Mouse (Mus musculus) heart, embryonic 11.5 days (tissue): ENCODE data around the gene Abhd4. TPM values are rescaled to one million over a fixed set of nuclear protein-coding genes. Genes with fewer than 3 reads are reported as not detected.
A peak's percentile ranks its signal among the peaks of the same experiment; 100 is the strongest.

Experiments used
- ATAC-seq: fragments of 200-750 bp; cut with Nextera tagmentation; replicated peaks from 2 replicates; pipeline ENCODE4 v1.8.0; 2017; ENCODE audit warnings: moderate library complexity; ENCODE audit not compliant: insufficient number of reproducible peaks, low FRiP score, low TSS enrichment
- H3K27ac ChIP-seq: fragments of 300-500 bp; sonication (generic); 2 replicates; pipeline ENCODE4 v1.5.1; 2014; ENCODE audit warnings: mild to moderate bottlenecking, low read depth, low read length
- H3K27me3 ChIP-seq: fragments of 300-500 bp; sonication (generic); 2 replicates; pipeline ENCODE4 v1.6.1; 2014; ENCODE audit warnings: mild to moderate bottlenecking, low read length, mixed read lengths; ENCODE audit not compliant: control insufficient read depth, insufficient read depth
- H3K36me3 ChIP-seq: fragments of 300-500 bp; sonication (generic); 2 replicates; pipeline ENCODE4 v1.6.1; 2014; ENCODE audit warnings: mild to moderate bottlenecking, low read length, moderate library complexity, mixed read lengths; ENCODE audit not compliant: control insufficient read depth, insufficient read depth
- H3K4me1 ChIP-seq: fragments of 300-500 bp; sonication (generic); 2 replicates; pipeline ENCODE4 v1.6.1; 2014; ENCODE audit warnings: low read length; ENCODE audit not compliant: control insufficient read depth, insufficient read depth
- H3K4me2 ChIP-seq: fragments of 300-500 bp; sonication (generic); 2 replicates; pipeline ENCODE4 v1.6.1; 2014; ENCODE audit warnings: mild to moderate bottlenecking, moderate library complexity
- H3K4me3 ChIP-seq: fragments of 300-500 bp; sonication (generic); 2 replicates; pipeline ENCODE4 v1.5.1; 2014; ENCODE audit warnings: low read depth, low read length
- H3K9ac ChIP-seq: fragments of 300-500 bp; sonication (generic); 2 replicates; pipeline ENCODE4 v1.6.1; 2014; ENCODE audit warnings: mild to moderate bottlenecking, low read depth, low read length, moderate library complexity
- H3K9me3 ChIP-seq: fragments of 300-500 bp; sonication (generic); replicated peaks from 2 replicates; pipeline ENCODE4 v1.6.1; 2016; ENCODE audit warnings: low read length; ENCODE audit not compliant: control insufficient read depth
- WGBS: fragments of 180-500 bp; shearing (Covaris S2); extraction: QIAGEN DNeasy Blood & Tissue Kit; methylation state at CpG from one replicate; pipeline ENCODE4 v1.1.7; 2014; ENCODE audit not compliant: insufficient replicate concordance; 5-methylcytosine and 5-hydroxymethylcytosine counted together
- polyA plus RNA-seq: library from polyadenylated mRNA; unstranded; fragments of >200 nt; fragmentation: Nextera tagmentation; extraction: Ambion mirVana; gene quantifications from 2 replicates; pipeline ENCODE4 v1.2.1, GENCODE M21; 2014

Abhd4 gene
- polyA plus RNA-seq = 97.3 and 99.3 TPM in 2 replicates

DNA sequence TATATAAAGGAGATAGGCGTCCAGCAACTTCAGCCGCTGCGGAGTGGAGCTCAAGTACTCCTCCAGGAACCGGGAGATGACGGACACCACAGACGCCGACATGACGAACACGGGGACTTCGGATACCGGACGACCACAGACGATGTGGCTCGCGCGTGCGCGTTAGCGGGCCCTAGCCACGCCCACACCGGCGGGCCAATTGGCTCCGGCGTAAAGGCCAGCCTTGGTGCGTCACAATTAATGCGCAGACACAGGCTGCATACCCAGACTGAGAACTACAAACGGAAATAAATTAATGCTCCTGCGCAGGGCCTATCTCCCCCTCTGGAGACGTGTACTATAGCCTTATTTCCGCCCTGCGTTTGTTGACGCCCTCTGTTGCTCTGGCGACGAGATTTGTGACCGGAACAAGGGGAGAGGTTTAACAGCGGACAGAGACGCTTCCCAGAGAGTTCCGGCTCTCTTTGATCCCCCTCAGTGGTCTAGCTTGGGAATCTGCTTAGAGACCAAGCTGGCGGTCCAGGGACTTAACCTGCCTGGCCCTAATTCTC lies at the start of gene Abhd4, which contains the start of gene Dad1:
Gene Abhd4 (plus strand): TSS at position 448 of the 551 bp plus-strand sequence.
Gene Dad1 (minus strand): TSS at position 364 of the 551 bp plus-strand sequence.
- Histone ChIP-seq H3K4me3 (peak within 1 kb of the TSS; percentile 69), H3K9ac (peak within 1 kb of the TSS; percentile 82), H3K4me1 (peaks cover 31% of the 10 kb centered on the region), H3K27ac (peak within 1 kb of the TSS; percentile 83), H3K36me3 (no peaks in the 10 kb centered on the region), H3K9me3 (no peaks in the 10 kb centered on the region), H3K27me3 (no peaks in the 10 kb centered on the region), H3K4me2 (peak within 1 kb of the TSS; percentile 71)
- ATAC-seq = peak; percentile 96
- under 1% methylated on average over 39 of the region's 39 CpGs for WGBS

DNA sequence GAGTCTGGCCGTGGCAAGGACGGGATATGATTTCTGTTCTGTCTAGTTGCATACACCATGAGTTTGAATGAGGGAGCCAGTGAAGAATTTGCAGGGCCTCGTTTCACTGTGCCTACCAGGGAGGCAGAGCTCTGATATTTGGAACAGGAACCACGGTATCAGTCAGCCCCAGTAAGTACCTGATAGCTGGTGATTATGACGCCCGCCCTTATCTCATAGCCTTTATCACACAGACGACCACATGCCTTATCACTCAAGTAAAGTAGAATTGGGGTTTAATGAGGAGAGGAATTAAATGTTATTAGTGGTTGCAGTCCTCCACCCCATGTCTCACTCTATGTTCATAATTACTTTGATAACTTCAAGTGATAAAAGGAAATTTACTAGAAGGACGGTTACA lies 49.7 kb upstream of the Abhd4 start:
- Histone ChIP-seq H3K4me1 (peaks cover 31% of the 10 kb centered on the region), H3K27ac (no peak overlapping the region), H3K9ac (no peak overlapping the region), H3K4me3 (no peak overlapping the region), H3K4me2 (no peak overlapping the region), H3K27me3 (no peaks in the 10 kb centered on the region), H3K9me3 (no peaks in the 10 kb centered on the region), H3K36me3 (no peaks in the 10 kb centered on the region)
- no peak for ATAC-seq
- WGBS = 24% methylated on average over 8 of the region's 8 CpGs

DNA sequence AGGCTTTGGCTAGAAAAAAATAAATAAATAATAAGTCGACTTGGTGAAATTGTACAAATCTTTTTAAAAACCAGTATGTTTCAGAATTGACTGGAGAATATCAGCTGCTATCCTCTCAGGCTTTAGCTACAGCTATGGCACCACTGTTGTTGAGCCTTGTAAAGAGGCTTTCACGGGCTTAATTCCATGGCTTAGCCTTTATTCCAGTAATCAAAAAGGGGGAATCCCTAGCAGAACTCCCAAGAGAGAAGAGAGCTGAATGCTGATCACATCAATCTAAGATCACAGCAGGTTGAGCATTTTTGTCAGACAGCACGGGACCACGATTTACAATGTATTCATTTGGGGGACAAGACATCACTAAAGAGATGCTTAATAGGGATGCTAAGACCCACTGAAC lies 49.2 kb upstream of the Abhd4 start:
- H3K9ac ChIP-seq = no peak overlapping the region
- ATAC-seq = no peak
- H3K4me3 ChIP-seq = no peak overlapping the region
- peaks cover 31% of the 10 kb centered on the region for H3K4me1 ChIP-seq
- no peaks in the 10 kb centered on the region for H3K36me3 ChIP-seq
- no peaks in the 10 kb centered on the region for H3K27me3 ChIP-seq
- H3K4me2 ChIP-seq = no peak overlapping the region
- WGBS = 63% methylated on average over 4 of the region's 4 CpGs
- no peaks in the 10 kb centered on the region for H3K9me3 ChIP-seq
- H3K27ac ChIP-seq = no peak overlapping the region; the same call in 1 of the 2 replicates

DNA sequence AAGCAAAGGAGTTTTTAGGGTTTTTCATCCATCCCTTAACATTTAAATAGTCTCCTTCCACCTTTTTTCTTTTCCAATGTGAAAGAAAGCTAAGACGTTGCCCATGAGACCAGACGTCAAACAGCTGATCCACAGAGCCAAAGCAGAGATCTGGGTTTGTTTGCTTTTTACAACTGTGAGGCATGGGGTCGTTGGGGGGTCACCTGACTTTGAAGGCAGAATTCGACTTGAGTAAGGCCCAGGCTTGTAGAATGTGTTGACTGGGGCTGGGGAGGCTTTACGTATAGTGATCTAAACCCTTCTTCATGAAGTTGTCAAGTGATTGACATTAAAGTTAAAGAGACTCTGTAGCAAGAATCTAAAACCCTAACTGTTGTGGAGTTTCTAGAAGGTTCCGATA lies 48.1 kb upstream of the Abhd4 start:
- Histone ChIP-seq H3K9ac (no peak overlapping the region), H3K9me3 (no peaks in the 10 kb centered on the region), H3K27ac (no peak overlapping the region), H3K4me3 (no peak overlapping the region), H3K27me3 (no peaks in the 10 kb centered on the region), H3K36me3 (no peaks in the 10 kb centered on the region), H3K4me2 (no peak overlapping the region), H3K4me1 (peaks cover 29% of the 10 kb centered on the region)
- no peak for ATAC-seq
- WGBS = 39% methylated on average over 6 of the region's 6 CpGs

DNA sequence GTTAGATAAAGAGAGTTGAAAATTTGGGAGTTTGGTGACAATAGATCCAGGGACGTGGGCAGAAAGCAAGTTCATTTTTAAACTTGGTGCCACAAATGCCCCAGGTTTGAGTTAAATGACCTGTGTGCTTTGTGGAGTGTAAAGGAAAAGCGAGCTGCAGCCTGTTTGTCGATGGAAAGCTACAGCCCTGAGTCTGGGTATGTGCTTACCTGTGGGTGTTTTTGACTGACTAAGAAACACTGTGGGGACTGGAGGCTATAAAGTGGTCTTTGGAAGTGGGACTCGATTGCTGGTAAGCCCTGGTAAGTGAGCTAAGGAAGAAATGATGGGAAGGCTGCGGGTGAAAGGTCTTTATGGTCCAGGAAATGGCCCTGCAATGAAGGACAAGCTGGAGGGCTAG lies 47.7 kb upstream of the Abhd4 start:
- no peaks in the 10 kb centered on the region for H3K27me3 ChIP-seq
- H3K4me2 ChIP-seq = no peak overlapping the region
- H3K4me1 ChIP-seq = peaks cover 29% of the 10 kb centered on the region
- no peak overlapping the region for H3K4me3 ChIP-seq
- WGBS = 76% methylated on average over 5 of the region's 5 CpGs
- no peaks in the 10 kb centered on the region for H3K36me3 ChIP-seq
- no peak overlapping the region for H3K9ac ChIP-seq
- no peaks in the 10 kb centered on the region for H3K9me3 ChIP-seq
- no peak for ATAC-seq
- H3K27ac ChIP-seq = no peak overlapping the region

DNA sequence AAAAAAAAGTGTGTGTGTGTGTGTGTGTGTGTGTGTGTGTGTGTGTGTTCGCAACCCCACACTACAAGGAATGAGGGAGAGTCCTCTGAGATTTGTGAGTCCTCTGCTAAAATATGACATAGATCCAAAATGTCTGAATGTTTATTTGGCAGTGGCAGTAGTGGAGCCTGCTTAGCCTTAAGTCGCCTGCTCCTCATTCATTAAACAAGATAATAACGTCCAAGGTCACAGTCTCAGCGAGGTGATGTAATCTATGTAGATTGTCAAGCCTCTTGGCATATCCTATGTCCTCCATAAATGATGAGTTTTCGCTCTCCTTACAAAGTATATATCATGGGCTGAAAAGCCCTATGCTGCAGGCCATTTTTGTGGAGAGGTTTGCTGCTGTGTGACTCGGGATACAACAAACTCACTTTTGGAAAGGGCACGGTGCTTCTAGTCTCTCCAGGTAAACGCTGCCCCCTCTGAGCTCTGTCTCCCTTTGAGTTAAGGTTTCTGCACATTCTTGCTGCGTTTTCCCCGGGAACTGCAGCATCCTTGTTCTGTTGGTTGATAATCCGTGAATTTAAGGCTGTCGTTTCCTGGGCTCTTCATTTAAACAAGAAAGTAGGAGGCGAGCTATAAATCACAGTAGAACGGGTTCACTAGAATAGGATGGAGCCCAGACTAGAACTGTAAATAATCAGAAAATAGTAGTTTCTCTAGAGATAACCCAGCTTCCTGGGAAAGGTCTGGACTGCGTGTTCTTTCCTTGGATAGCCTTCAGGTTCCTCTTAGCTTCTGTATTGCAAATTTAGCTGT lies 47.0 kb upstream of the Abhd4 start:
- H3K4me1 ChIP-seq = peaks cover 29% of the 10 kb centered on the region
- no peak for ATAC-seq
- H3K9me3 ChIP-seq = no peaks in the 10 kb centered on the region
- no peak overlapping the region; the same call in 1 of the 2 replicates for H3K27ac ChIP-seq
- no peaks in the 10 kb centered on the region for H3K36me3 ChIP-seq
- WGBS = 48% methylated on average over 15 of the region's 15 CpGs
- H3K27me3 ChIP-seq = no peaks in the 10 kb centered on the region
- no peak overlapping the region for H3K4me3 ChIP-seq
- no peak overlapping the region for H3K9ac ChIP-seq
- no peak overlapping the region for H3K4me2 ChIP-seq

DNA sequence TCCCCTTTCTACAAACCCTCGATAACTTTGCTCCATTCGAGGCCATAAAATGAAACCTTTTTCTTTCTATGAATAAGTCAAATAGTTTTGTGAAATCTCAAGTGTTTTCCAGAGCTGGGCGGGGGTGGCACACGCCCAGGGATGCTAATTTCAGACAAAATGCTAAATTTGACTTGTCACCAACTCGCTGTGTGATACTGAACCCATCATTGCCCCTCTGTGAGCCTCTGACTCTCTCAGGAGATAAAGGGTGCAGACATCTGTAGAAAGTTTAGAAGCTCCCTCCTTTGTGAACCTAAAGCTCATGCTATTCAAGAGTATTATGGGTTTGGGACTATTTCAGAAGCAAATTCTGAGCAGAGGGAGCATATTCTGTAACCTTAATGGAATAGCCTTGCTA lies 46.1 kb upstream of the Abhd4 start:
- H3K36me3 ChIP-seq = no peaks in the 10 kb centered on the region
- ATAC-seq = no peak
- no peak overlapping the region for H3K9ac ChIP-seq
- H3K27me3 ChIP-seq = no peaks in the 10 kb centered on the region
- no peak overlapping the region for H3K4me3 ChIP-seq
- H3K4me2 ChIP-seq = no peak overlapping the region
- 57% methylated on average over 5 of the region's 5 CpGs for WGBS
- H3K9me3 ChIP-seq = no peaks in the 10 kb centered on the region
- H3K4me1 ChIP-seq = peaks cover 29% of the 10 kb centered on the region
- no peak overlapping the region for H3K27ac ChIP-seq

DNA sequence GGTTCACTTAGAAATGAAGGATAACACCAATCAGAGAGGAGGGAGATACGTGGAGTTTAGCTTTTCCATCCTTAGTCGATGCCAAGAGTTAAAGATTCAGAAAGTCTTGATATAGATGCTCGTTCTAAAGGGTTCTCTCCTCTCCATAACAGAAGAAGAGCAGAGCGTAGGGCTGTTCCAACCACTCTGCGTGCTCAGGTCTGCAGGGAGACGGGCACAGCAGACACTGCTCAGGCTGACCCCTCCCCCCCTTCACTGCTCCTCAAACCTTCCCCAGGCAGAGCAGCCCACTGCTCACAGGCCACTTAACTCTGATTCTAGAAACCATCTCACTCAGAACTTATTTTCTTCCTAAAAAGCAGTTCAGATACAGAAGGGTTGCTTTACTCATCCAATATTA lies 45.2 kb upstream of the Abhd4 start:
- ATAC-seq = no peak
- peaks cover 29% of the 10 kb centered on the region for H3K4me1 ChIP-seq
- H3K9ac ChIP-seq = no peak overlapping the region
- no peak overlapping the region for H3K4me2 ChIP-seq
- H3K27me3 ChIP-seq = no peaks in the 10 kb centered on the region
- H3K27ac ChIP-seq = no peak overlapping the region
- H3K36me3 ChIP-seq = no peaks in the 10 kb centered on the region
- H3K4me3 ChIP-seq = no peak overlapping the region
- no peaks in the 10 kb centered on the region for H3K9me3 ChIP-seq
- 43% methylated on average over 6 of the region's 6 CpGs for WGBS
